Mouse (Mus musculus): ENCODE results near the gene Rps27rt.
"Not testable (repeated sequence)": the region's sequence is repeated elsewhere in the genome, so short reads cannot be mapped to it uniquely, and the experiment has no call there.

Gene Rps27rt

DNA sequence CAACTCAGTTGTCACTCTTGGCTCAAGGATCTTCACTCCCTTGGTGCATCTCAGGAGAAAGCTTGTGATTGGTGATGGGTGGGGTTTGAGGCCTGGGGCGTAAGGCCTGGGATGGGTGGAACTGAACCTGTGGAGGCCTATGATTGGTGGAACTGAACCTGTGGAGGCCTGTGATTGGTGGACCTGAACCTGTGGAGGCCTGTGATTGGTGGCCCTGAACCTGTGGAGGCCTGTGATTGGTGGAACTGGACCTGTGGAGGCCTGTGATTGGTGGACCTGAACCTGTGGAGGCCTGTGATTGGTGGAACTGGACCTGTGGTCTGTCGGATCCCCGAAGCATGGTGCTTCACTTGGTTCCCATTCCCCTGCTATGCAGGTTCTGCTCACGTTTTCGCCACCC lies 3.2 kb upstream of the Rps27rt start:
- no peak for DNase-seq (ENCODE audit: low read depth)

DNA sequence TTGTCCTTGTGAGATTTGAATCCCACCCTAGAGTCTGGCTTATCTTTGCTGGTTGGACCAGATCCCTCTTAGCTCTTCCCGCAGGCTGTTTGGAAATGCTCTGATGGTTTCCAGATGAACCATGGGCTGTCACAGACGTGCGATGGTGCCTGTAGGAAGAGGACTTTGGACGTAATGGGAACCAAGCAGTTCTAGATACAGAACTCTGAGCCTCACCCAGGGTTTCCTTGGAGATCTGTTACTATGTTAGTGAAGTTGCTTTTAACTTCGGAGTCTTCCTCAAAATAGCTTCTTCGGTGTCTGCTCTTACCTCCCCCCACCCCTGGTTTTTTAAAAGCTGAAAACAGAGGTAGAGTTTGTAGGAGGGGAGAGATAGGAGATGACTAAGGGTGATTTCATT lies 2.6 kb downstream of the Rps27rt start:
- DNase-seq (ENCODE audit: low read depth) = no peak

DNA sequence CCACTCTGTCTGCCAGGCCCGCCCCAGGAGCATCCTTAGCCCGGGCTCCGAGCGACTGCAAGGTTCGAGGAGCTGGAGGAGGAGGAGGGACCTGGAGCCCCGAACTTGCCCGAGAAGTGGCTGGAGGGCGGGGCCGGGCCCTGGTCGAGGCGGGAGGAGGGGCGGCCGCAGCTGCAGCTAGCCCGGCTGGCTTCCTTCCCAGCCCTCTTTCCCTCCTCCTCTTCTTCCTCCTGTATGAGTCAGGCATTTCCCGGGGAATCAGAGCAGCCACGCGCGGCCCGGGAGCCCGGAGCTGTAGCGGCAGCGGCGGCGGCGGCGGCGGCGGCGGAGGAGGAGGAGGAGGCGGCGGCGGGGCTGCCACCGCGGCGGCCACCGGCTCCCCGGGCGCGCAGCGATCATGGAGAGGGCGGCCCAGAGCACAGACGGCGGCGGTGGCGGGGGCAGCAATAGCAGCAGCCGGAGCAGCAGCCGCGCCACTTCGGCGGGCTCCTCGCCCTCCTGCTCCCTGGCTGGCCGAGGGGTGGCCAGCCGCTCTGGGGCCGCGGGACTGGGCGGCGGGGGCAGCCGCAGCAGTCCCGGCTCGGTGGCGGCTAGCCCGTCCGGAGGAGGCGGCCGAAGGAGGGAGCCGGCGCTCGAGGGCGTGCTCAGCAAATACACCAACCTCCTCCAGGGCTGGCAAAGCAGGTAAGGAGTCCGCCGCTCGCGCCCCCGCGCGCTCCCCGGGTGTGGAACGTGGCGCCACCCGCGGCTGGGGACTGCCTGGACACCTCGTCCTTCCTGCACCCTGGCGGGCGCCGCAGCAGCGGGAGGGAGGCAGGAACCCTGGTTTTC lies 4.0 kb downstream of the Rps27rt start, which contains the start of gene Osbpl10:
Gene Osbpl10 (plus strand): TSS at position 289 of the 831 bp plus-strand sequence.
- DNase-seq (ENCODE audit: low read depth) = peak; percentile 40

DNA sequence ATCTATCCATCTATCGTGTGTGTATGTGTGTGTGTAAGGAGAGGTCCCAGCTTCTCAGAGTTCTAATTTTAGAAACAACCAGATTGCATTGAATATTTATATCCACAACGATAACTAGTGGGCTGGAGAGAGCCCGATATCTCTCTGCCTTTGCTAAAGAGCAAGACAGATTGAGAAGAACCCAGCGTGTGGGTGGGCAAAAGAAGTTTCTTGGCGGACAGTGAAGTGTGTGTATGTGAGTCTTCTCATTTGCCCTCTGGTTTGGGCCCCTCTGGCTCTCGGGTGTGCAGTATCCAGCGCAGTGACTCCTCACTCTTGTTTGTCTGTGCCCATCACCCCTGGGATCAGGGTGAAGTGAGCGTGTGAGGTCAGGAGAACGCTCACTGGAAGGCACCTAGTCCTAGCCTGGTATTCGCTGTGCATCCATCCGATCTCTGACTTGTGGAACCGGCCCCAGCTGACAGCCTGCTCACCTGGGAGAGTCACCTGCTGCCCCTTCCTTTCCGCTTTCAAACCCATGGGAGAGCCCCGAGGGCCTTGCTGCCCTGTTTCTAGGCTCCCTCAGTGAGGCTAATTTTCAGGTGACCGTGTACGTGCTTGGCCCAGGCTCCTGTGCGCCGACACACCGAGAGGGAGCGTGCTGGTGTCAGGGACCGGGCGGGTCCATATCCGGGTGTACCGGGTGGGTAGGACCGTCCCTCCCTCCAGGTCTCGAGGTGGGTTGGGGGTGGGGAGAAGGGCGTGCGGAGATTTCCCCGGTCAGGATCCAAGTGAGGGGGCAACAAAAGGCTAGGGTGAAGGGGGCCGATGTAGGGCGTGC lies 4.9 kb downstream of the Rps27rt start:
- no peak for DNase-seq (ENCODE audit: low read depth)

DNA sequence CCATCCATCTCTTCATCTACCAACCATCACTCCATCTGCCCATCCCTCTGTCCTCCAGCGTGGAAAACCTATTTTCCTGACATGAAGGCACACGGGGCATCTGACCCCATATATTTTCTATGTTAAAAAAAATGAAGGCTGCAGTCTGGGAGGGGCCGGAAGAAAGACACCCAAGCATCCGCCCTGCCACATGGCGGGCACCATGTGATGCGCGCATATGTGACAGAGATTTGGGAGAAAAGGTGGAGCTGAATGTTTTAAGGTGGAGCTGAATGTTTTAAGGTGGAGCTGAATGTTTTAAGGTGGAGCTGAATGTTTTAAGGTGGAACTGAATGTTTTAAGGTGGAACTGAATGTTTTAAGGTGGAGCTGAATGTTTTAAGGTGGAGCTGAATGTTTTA lies 16.3 kb downstream of the Rps27rt start:
- not testable (repeated sequence) for DNase-seq (ENCODE audit: low read depth)

DNA sequence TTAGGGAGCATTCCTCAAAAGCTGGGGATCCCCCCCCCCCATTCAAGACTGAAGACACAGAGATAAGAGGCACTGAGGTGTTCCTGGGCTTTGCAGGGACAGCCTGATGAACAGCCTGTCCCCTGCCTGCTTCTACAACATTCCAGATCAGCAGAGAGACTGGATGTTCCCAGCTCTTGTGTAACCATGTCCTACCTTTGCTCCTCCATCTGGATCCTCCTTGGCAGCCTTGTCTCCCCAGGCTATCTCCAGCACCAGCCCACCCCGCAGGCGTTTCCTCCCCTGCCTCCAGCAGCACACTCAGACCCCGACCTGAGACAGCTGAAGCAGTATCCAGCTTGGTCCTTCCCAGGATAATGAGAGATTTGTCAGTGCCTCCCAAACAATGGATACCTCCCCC lies 18.4 kb downstream of the Rps27rt start:
- DNase-seq (ENCODE audit: low read depth) = no peak

DNA sequence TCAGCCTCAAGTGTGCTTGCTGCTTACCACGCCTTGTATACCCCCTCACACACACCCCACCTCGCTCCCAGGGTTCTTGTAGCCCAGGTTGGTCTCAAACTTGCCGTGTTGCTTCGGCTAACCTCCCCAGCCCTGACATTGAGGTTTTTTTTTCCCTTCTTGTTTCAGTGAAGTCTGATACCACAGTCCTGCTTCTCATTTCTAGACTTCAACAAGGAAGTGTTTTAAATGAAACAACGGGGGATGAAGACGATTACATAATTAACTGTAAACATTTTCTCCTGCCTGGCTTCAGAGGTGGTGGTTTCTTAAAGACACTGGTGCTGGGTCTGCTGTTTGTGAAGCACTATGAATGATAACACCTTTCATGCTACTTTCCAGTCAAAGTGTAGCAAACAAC lies 21.7 kb downstream of the Rps27rt start:
- no peak for DNase-seq (ENCODE audit: low read depth)

DNA sequence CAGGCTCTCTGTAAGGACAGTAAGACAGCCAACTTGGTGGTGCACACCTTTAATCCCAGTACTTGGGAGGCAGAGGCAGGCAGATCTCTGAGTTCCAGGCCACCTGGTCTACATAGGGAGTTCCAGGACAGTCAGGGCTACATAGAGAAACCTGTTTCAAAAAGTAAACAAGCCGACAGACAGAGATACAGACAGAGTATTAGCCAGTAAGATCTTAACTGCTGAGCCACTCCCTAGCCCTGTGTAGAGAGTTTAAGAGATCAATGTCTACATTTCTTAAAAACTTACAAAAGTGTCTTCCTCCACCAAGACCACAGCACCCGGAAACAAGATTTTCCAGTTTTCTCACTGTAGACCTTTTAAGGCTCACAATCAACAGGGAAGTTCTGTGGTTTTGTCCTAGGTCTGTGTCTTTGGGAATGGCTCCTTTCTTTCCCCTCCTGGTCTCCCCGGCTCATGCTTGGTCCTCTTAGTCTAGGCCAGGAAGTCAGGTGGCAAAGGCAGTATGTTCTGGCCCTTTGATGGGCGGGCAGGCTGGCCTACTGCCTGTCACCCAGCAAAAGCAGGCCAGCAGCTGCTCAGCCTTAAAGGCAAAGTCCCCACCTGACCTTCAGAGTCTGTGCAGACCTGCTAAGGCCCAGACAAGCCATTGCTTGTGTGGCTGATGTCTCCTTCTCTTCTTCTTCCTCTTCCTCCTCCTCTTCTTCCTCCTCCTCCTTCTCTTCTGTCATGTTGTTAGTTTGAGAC lies 22.3 kb downstream of the Rps27rt start:
- DNase-seq (ENCODE audit: low read depth) = no peak

DNA sequence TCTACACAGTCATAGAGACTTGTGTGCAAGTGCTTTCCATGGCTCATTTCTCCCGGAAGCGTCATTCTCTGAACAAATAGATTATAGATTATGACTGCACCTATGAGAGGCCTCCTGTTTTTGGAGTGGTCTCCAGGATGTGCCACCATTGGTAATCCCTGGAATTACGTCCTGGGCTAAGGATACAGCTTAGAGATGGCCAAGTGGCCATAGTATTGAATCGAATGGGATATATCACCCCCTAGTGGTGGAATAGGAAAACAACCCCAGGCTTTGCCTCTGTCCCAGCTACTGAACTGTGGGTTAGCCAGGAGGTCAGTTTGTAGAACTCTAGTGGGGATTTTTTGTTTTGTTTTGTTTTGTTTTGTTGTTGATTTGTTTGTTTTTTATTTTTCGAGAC lies 25.6 kb downstream of the Rps27rt start:
- DNase-seq (ENCODE audit: low read depth) = no peak

DNA sequence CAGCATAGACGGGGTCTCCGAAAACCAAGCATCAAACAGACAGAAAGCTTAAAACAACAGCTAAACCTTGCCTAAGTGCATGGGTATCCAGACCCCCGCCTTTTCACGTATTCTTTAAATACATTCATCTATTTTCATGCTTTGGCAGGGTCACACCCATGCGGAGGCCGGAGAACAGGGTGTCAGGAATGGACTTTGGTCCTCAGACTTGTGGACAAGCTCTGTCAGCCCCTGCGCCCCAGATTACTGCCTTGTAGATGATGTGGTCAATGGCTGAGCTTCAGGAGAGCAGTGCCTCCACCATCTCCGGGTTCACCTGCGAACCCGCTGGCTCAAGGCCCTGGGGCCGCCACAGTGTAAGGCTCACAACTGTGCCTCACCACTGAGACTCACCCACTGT lies 27.2 kb downstream of the Rps27rt start:
- DNase-seq (ENCODE audit: low read depth) = no peak

DNA sequence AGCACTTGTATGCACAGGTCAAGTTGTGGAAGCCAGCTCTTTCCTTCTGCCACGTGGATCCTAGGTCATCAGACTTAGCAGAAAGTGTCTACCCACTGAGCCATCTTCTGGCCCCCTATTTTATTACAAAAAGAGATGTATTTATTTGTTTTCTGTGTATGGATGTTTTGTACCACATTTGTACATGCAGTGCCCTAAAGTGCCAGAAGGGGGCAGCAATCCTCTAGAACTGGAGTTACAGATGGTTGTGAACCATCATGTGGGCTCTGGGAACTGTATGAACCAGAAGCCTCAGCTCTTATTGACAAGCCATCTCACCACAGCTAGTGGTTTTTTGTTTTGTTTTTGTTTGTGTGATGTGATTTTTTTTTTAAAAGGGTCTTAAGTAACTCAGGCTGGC lies 29.7 kb downstream of the Rps27rt start:
- no peak for DNase-seq (ENCODE audit: low read depth)

DNA sequence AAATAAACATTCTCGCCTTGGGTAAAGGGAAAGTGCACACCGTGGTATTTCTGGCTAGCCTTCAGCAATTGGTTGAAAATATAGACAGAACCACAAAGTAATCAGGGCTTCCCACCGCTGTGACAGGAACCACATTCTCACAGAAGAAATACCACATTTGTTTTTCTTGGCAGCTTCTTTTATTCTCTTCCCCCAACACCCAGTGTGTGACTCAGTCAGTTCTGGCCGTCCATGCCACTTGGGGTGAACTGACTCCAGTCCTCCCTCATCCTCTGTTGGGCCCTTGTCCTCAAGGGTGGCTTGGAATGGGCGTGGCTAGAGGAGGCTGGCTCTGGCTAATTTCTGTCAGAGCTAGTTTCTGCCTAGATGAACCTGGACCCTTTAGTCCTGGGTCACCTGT lies 34.1 kb downstream of the Rps27rt start:
- peak; percentile 81 for DNase-seq (ENCODE audit: low read depth)

DNA sequence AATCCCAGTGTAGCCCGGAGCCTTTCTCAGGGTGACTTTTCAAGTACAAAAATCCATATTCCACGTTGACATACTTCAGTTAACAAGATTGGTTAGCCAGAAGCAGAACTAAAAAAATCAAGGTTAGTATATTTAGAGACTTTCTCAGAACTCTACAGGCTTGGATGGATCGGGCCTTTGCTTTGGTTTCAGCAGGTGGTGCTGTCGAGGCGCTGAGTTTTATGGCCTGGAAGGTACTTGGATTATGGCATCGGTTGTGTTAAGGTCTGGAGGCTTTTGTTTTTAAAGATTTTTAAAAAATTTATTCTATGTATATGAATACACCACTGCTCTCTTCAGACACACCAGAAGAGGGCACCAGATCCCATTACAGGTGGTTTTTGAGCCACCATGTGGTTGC lies 37.0 kb downstream of the Rps27rt start:
- no peak for DNase-seq (ENCODE audit: low read depth)

DNA sequence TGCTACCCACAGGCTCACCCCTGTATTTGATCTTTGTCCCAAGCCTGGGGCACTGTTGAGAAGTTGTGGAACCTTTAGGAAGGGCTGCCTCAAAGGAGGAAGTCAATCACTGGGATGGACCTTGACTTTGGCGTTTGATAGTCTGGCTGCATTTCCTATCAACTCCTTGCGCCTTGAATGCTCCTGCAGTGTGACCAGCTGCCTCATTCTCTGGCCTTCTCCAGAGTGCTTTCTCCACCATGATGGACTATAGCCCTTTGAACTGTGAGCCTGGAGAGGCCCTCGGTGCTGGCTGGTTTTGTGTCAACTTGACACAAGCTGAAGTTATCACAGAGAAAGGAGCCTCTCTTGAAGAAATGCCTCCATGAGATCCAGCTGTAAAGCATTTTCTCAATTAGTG lies 37.9 kb downstream of the Rps27rt start:
- DNase-seq (ENCODE audit: low read depth) = no peak

DNA sequence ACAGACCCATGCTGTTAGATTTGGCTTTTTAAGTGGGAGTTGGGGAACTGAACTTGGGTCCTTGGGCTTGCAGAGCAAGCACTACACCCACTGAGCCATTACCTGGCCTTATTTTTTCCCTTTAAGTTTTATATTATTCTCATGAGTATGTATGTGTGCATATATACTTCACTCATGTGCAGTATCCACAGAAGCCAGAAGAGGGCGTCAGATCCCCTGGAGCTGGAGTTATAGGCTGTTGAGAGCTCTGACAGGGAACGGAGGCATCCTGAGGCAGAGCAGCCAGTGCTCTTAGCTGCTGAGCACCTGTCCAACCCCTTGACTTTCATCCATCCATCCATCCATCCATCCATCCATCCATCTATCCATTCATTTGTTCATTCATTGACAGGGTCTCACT lies 45.9 kb downstream of the Rps27rt start:
- DNase-seq (ENCODE audit: low read depth) = no peak

DNA sequence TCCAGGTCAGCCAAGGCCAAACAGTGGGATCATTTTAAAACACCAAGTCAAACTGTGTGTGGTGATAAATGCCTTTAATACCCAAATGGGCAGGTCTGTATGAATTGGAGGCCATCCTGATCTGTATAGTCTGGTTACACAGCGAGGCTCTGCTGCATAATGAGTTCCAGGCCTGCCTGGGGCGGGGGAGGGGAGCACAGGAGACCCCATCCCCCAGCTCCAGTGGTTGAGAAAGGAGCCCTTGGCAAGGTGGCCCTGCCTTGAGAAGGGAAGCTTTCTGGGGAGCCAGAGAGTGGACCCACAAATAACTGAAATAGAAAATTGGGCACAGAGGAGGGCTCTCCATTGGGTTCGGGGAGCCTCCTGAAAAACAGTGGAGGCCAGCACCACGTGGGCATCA lies 47.2 kb downstream of the Rps27rt start:
- no peak for DNase-seq (ENCODE audit: low read depth)

DNA sequence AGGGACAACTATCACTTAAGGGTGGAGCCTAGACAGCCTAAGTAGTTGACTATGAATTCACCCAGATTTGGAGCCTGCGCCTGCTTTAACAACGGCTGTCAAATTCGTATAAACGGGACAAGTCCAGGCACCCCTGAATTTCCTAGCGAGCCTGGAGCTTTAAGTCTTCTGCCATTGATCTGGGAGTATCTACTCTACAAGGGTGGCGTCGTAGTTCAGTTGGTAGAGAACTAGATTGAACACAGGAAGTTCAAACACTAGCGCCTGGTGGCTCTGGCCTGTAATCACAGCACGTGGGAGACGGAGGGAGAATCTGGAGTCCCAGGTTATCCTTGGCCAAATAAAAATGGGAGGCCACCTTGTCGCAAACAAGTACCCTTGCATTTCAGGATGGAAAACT lies 48.3 kb downstream of the Rps27rt start:
- DNase-seq (ENCODE audit: low read depth) = no peak

DNA sequence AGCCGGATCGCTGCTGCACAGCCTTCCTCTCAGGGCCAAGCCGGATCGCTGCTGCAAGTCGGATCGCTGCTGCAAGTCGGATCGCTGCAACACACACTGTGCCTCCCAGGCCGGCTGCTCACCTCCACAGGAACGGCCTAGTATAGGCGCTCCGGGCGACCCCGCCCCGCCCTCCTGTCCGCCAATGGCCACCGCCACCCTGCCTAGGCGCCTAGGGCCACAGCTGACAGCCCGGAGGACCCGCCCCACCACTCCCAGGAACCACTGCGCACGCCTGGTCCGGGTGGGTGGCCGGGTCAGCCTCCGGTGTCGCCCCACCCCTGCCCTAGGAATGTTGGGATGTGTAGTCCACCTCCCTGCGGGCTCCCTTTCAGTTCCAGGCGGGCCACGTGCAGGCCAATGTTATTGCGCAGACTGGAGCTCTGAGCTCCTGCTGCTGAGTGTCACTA lies 48.8 kb downstream of the Rps27rt start, which contains the start of gene Gpd1l:
Gene Gpd1l (minus strand): TSS at position 265 of the 449 bp plus-strand sequence.
- peak; percentile 82 for DNase-seq (ENCODE audit: low read depth)

DNA sequence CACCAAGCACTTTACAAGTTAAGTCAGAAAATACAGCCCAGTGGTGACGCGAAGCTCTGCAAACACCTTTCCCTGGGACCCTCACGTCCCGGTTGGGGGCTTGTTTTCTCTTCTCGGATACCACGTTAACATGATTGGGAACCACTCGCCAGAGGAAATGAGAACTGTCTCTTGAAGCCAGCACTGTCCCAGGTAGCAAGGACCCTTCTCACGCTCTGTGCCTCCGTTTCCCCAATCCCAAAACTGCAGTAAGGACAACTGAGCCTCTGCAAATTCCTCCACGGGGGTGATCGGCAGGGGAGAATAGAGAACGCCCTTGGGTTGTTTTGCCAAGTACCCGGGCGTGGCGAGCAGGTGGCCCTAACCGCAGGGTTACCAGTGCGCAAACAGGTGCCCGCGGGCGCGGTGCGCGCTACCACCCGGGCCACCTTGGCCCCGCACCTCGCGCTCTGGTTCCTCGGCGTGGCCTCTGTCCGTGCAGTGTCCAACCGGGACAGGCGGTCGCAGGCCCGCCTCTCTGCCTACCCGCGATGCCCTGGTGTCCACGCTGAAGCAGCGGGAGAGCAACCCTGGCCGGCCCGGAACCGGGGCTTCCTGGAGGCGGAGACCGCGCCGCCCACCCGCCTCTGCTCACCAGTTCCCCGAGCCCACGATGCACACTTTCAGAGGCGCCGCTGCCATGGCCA lies 49.4 kb downstream of the Rps27rt start:
- DNase-seq (ENCODE audit: low read depth) = no peak

DNA sequence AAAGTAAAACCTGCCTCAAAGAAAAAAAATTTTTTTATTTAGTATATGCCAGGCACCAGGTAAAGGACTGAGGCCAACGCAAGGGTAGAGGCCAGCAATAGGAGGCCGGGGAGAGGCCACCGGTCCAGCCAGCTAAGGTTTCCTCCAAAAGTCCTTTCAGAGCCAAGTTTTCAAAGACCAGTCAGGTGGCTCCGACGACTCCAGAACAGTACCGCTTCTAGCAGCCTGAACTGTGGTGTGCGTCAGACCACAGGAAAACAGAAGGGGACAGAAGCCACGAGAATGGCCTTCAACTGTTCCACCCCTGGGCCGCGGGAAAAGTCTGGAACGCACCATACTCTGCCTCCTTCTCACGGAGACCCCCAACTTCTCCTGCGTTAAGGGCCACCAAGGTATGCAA lies 49.9 kb downstream of the Rps27rt start:
- DNase-seq (ENCODE audit: low read depth) = no peak

All from fibroblast of lung, adult 2 months (primary cell).